Mouse (Mus musculus): ENCODE results near the gene Ptk7.

The Ptk7 gene

DNA sequence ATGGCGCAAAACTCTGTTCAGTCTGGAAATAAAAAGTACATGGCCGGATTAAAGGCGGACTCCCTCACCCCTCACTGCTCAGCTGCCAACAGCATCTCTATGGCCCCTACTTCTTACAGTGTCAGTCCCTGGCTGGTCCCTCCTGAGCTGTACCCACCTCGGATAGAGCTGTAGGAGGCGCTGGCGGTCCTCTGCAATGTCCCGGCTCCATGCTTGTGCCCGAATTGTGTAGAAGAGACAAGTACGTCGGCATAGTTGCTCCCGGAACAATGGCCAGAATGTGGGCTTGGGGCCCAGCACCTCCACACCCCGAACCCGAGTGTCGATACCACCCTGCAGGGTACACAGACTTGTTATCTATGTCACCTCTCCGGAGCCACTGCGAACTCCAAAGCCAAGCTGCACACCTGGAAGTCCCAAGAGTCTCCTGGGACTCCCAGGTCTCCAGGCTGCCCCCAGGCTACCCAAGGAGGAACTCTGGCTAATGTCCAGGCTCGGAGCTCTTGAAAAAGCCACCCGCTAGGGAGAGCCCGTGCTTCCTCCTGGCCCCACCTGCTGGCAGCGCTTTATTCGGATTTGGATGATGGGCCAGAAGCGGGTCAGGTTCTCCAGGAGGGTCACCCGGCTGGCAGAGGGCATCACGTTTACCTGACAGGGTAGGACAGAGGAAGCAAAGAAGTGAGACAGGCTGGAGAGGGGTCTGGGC lies 107.2 kb downstream of the Ptk7 start:
- CTCF ChIA-PET: no interaction called here

DNA sequence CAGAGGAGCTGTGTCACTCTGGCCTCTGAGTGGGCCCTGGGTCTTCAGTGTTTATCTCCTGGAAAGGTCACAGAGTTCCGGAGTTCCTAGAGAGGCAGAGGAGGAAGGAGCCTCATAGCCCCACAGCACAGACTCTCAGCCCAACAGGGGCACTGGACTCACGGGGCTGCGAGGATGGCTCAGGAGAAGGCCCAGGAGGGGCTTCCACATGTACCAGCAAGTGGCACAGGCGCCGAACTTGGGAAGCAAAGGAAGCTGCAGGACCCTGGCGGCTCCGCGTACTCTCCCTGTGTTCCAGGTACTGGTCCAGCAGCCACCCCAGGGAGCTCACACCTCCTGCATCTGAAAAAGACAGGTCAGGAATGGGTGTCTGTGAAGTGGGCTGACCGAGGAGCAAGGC lies 108.1 kb downstream of the Ptk7 start:
- CTCF ChIA-PET: no interaction called here

DNA sequence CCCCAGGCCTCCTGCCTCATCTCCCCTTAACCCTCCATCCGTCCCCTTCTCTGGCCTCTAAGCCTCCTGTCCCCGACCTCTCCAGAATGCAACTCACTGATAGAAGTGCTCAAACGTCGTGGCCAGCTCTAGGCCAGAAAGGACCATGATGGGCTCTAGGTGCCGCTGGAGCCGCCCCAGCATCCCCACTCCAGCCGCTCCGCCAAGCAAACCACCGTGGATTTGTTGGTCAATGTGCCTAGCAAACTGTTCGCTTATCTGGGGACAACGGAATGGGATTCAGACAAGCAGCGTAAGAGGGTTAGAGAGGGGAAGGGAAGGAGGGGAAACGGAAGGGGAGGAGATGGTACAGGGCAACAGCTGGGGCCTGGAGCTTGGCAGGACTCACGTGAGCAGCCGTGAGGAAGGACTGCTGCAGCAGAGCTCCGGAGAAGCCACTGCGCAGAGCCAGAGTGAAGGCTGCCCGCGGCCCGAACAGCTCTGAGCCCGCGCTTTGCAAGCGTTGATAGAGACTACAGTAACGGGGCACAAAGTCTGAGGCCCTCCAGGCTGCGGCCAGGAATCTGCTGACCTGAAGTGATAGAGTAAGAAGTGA lies 108.8 kb downstream of the Ptk7 start:
- CTCF ChIA-PET: interaction anchor here (0.6 kb wide), 1 partner anchor 338 kb away, joined by 3 read pairs; no protein-coding TSS in a partner anchor

DNA sequence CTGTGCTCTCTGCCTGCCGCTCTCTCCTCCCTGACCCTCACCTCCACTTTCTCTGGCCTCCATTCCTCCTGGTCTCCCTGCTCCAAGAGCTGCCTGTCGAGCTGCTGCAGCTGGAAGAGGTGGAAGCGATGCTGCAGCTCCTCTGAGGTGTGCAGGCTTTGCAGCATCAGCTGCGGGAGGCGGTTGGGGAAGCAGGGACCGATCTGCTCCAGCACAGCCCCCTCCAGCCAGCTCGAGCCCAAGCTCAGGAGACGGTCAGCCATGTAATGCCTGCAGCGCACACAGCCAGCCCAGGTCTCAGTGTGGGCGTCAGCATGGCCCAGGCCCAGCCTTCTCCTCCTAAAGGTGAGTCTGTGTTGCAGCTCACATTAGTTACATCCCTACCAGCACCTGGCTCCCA lies 109.3 kb downstream of the Ptk7 start:
- CTCF ChIA-PET: interaction anchor here (0.6 kb wide), 1 partner anchor 339 kb away, joined by 3 read pairs; no protein-coding TSS in a partner anchor

Measured in spleen, embryonic (tissue).